Mouse (Mus musculus): ENCODE results near the gene Sobp. TPM values are rescaled to one million over a fixed set of nuclear protein-coding genes. Genes with fewer than 3 reads are reported as not detected.
A peak's percentile ranks its signal among the peaks of the same experiment; 100 is the strongest.

Gene Sobp
- polyA plus RNA-seq, 1 experiment from 2014 or later, result 2.3 TPM

GRCm38 (mm10) chr10:43036646-43037454 lies 137.5 kb downstream of the Sobp start:
- WGBS, result 78% methylated on average over 21 of the region's 21 CpGs
- DNase-seq (ENCODE audit: low spot score), result no peak
- Histone ChIP-seq H3K27ac (peak overlapping the region; percentile 42; the same call in 1 of the 2 replicates), H3K4me1 (peaks cover 40% of the 10 kb centered on the region), H3K9me3 (replicated peaks) (no peaks in the 10 kb centered on the region), H3K36me3 (no peaks in the 10 kb centered on the region; the same call in 1 of the 2 replicates), H3K27me3 (ENCODE audit: low read depth, poor library complexity, severe bottlenecking) (no peaks in the 10 kb centered on the region), H3K4me3 (no peak overlapping the region)

GRCm38 (mm10) chr10:43035579-43035978 lies 138.8 kb downstream of the Sobp start:
- Histone ChIP-seq H3K9me3 (replicated peaks) (no peaks in the 10 kb centered on the region), H3K36me3 (no peaks in the 10 kb centered on the region; the same call in 1 of the 2 replicates), H3K4me1 (peaks cover 40% of the 10 kb centered on the region), H3K4me3 (no peak overlapping the region), H3K27me3 (ENCODE audit: low read depth, poor library complexity, severe bottlenecking) (no peaks in the 10 kb centered on the region), H3K27ac (no peak overlapping the region)
- WGBS, result 70% methylated on average over 8 of the region's 8 CpGs
- no peak for DNase-seq (ENCODE audit: low spot score)

GRCm38 (mm10) chr10:43034811-43035210 lies 139.5 kb downstream of the Sobp start:
- Histone ChIP-seq H3K36me3 (no peaks in the 10 kb centered on the region; the same call in 1 of the 2 replicates), H3K9me3 (replicated peaks) (no peaks in the 10 kb centered on the region), H3K27ac (peak overlapping the region; percentile 25; the same call in 1 of the 2 replicates), H3K27me3 (ENCODE audit: low read depth, poor library complexity, severe bottlenecking) (no peaks in the 10 kb centered on the region), H3K4me3 (no peak overlapping the region), H3K4me1 (peaks cover 45% of the 10 kb centered on the region)
- WGBS, result 70% methylated on average over 4 of the region's 4 CpGs
- DNase-seq (ENCODE audit: low spot score), result no peak

DNA sequence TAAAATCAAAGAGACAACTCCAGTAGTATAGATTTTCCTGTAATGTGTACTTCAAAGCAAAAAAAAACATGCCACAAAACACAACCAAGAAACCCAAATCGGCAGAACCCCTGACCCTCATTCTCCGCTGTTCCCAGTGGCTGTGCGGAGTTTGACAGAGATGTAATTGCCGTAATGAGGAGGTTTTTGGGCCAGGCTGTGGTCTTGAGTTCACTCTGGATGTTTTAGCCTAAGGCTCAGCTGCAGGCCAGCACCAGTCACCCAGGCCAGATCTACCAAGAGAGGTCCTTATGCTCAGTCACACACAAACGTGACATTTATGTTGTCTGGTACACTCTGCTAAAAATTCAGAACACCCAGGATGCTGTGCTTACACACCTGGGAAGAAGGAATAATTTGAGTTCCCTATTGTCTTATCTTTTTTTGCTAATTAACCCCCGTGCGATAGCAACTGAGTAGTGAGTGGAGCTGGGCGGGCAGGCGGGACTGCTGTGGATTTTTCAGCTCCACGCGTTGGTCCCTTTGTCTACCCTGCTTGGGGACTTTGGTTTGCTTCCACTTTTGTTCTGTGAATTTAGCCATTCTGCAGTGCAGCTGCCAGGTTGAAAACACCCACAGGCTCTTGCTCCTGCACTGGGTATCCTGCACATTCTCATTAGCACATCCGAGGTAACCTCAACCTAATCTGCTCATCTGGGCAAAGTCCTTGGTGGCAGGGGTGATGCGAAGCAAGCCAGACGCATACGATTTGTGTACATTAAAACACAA lies 140.7 kb downstream of the Sobp start:
- H3K4me1 ChIP-seq, result peaks cover 49% of the 10 kb centered on the region
- no peak overlapping the region for H3K4me3 ChIP-seq
- no peaks in the 10 kb centered on the region; the same call in 1 of the 2 replicates for H3K27me3 ChIP-seq (ENCODE audit: low read depth, poor library complexity, severe bottlenecking)
- H3K27ac ChIP-seq, result no peak overlapping the region
- no peaks in the 10 kb centered on the region for H3K9me3 ChIP-seq (replicated peaks)
- WGBS, result 82% methylated on average over 15 of the region's 15 CpGs
- no peaks in the 10 kb centered on the region for H3K36me3 ChIP-seq
- DNase-seq (ENCODE audit: low spot score), result no peak

DNA sequence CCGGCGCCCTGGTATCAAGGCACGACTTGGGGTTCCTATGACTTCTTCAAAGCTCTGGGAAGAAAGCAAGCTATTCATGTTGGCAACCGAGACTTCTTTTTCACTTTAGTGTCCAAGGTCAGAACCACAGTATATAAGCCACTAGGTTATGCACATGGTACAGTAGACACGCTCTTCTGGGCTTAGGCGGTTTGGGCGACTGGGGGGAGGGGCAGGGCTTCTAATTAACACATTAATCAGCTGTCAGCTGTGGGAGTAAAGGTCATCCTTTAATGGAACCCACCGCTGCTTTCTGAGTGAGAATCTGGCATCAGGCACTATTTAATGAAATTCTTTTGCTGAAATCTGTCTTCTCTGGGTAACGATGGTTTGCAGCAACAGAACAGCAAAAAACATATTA lies 147.3 kb downstream of the Sobp start:
- 44% methylated on average over 9 of the region's 9 CpGs for WGBS
- Histone ChIP-seq H3K27me3 (ENCODE audit: low read depth, poor library complexity, severe bottlenecking) (peaks cover 30% of the 10 kb centered on the region), H3K9me3 (replicated peaks) (no peaks in the 10 kb centered on the region), H3K4me3 (no peak overlapping the region), H3K4me1 (peaks cover 39% of the 10 kb centered on the region), H3K27ac (no peak overlapping the region), H3K36me3 (no peaks in the 10 kb centered on the region)
- no peak for DNase-seq (ENCODE audit: low spot score)

DNA sequence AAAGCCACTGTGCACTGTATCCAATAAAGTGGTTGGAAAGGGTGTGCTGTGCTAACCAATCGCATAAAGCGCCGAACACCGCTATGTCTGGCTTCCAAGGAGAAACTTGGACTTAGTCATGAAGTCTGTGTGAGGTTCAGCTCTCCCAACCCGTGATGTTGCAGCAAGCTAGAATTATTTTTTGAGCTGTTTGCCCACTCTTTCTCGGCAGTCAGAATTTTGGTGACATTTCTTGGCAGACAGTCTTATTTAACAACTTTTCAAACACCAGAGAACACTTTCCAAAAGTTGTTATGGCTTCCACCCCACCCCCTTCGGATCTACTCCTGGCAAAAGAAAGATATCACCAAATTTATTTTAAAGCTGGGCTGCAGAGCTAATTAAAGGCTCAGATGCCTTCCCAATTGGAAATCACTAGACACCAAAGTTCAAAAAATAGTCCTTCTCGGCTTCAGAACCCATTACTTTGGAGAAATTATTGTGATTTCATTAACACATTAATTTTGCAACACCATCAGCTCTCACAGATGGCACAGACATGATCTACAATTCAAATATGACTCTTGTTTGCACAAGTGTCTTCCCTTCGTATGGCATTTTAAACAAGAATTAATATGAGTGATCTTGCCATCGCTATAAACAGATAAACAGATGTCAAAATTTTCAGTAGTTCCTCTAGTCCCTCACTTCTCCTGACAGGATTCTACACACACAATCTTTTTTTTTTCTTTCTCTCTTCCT lies 150.7 kb downstream of the Sobp start:
- Histone ChIP-seq H3K4me3 (no peak overlapping the region), H3K4me1 (peaks cover 43% of the 10 kb centered on the region), H3K36me3 (peaks cover 3% of the 10 kb centered on the region; the same call in 1 of the 2 replicates), H3K9me3 (replicated peaks) (no peaks in the 10 kb centered on the region), H3K27ac (no peak overlapping the region), H3K27me3 (ENCODE audit: low read depth, poor library complexity, severe bottlenecking) (peaks cover 64% of the 10 kb centered on the region)
- 81% methylated on average over 10 of the region's 10 CpGs for WGBS
- no peak for DNase-seq (ENCODE audit: low spot score)

- peaks cover 78% of the 10 kb centered on the region for H3K27me3 ChIP-seq (ENCODE audit: low read depth, poor library complexity, severe bottlenecking)
- no peaks in the 10 kb centered on the region for H3K9me3 ChIP-seq (replicated peaks)
- H3K4me1 ChIP-seq, result peaks cover 29% of the 10 kb centered on the region
- peaks cover 3% of the 10 kb centered on the region; the same call in 1 of the 2 replicates for H3K36me3 ChIP-seq
- no peak for DNase-seq (ENCODE audit: low spot score)
- peak overlapping the region; percentile 69 for H3K4me3 ChIP-seq
- H3K27ac ChIP-seq, result peak overlapping the region; percentile 77; the same call in 1 of the 2 replicates
- 3% methylated on average over 29 of the region's 29 CpGs for WGBS
These were observed 152.1 kb downstream of the Sobp start for GRCm38 (mm10) chr10:43022190-43022761.

DNA sequence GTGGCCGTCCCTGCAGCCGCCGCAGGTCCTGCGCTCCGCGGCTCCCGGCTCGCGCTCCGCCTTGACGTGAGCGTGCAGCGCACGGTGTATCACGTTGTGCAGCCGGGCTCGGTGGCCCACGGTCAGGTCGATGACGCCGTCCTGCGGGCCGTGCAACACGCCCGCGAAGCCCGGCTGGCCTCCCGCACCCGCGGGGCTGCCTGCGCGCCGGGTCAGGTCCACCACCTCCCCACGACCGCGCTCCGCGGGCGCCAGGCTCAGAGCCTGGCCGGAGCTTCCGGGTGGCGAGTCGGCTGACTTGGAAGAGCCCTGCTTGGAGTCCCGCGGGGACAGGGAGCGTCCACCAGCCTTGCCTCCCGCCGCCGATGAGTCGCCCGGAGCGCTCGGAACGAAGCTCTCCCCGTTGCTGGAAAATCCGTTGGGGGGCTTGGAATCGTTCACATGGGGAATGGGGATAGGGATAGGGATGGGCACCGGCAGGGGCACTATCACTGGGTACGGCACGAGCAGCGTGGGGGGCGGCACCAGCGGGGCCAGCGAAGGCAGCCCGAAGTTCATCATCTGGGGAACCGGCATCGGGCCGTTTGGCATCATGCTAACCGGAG lies 152.7 kb downstream of the Sobp start:
- peak; percentile 71 for DNase-seq (ENCODE audit: low spot score)

DNA sequence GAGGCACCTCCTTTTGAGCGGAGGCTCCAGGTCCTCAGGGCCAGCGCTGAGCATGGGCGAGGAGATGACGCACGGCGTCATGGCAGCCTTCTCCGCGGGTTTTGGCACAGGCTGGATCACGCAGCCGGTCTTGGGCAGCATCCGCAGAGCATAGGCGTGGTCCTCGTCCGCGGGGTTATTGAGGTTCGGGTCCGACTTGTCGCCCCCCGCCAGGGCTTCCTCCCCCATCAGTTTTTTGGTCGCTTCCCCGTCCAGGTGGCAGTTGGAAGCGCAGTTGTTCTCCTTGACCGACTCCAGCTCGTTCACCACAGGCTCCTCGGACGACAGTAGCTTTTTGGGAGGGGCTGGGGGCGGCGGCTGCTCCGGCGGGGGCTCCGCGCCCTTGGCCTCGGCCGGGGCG lies 153.3 kb downstream of the Sobp start:
- DNase-seq (ENCODE audit: low spot score), result peak; percentile 55
- H3K4me1 ChIP-seq, result peaks cover 19% of the 10 kb centered on the region
- H3K27ac ChIP-seq, result peak overlapping the region; percentile 77
- peak overlapping the region; percentile 69 for H3K4me3 ChIP-seq
- 2% methylated on average over 35 of the region's 35 CpGs for WGBS
- H3K27me3 ChIP-seq (ENCODE audit: low read depth, poor library complexity, severe bottlenecking), result peaks cover 88% of the 10 kb centered on the region
- H3K9me3 ChIP-seq (replicated peaks), result no peaks in the 10 kb centered on the region
- H3K36me3 ChIP-seq, result peaks cover 3% of the 10 kb centered on the region; the same call in 1 of the 2 replicates

More for the DNA sequence above, 152.7 kb downstream of the Sobp start:
- peaks cover 22% of the 10 kb centered on the region for H3K4me1 ChIP-seq
- peak overlapping the region; percentile 77 for H3K27ac ChIP-seq
- peak overlapping the region; percentile 69 for H3K4me3 ChIP-seq
- WGBS, result 2% methylated on average over 69 of the region's 69 CpGs
- peaks cover 84% of the 10 kb centered on the region for H3K27me3 ChIP-seq (ENCODE audit: low read depth, poor library complexity, severe bottlenecking)
- no peaks in the 10 kb centered on the region for H3K9me3 ChIP-seq (replicated peaks)
- peaks cover 3% of the 10 kb centered on the region; the same call in 1 of the 2 replicates for H3K36me3 ChIP-seq

DNA sequence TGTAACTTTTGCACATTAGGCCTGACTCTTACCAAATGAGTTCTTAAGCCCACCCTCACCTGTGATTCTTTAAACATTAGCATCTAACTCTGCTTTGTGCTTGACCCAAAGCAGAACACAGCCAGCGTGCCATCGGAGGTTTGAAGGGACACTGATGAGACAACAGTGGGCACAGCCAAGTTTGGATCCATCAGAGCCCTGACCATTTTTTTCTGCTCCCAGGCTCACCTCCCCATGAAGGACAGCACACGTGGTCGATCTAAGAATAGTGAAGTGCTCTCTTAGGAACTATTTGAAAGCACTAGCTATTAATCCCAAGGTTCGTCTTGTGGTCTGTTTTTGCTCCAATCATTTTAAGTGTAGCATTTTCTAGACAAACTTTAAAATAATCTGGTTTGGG lies 159.5 kb downstream of the Sobp start:
- Histone ChIP-seq H3K27ac (no peak overlapping the region), H3K36me3 (no peaks in the 10 kb centered on the region)

GRCm38 (mm10) chr10:43014358-43014757 lies 160.0 kb downstream of the Sobp start:
- Histone ChIP-seq H3K27ac (no peak overlapping the region), H3K36me3 (no peaks in the 10 kb centered on the region), H3K27me3 (ENCODE audit: low read depth, poor library complexity, severe bottlenecking) (peaks cover 32% of the 10 kb centered on the region), H3K4me3 (no peak overlapping the region), H3K9me3 (replicated peaks) (no peaks in the 10 kb centered on the region), H3K4me1 (peaks cover 33% of the 10 kb centered on the region)
- WGBS, result 84% methylated on average over 4 of the region's 4 CpGs
- DNase-seq (ENCODE audit: low spot score), result no peak

More for the DNA sequence above, 159.5 kb downstream of the Sobp start:
- H3K4me3 ChIP-seq, result no peak overlapping the region
- no peak for DNase-seq (ENCODE audit: low spot score)
- peaks cover 36% of the 10 kb centered on the region for H3K27me3 ChIP-seq (ENCODE audit: low read depth, poor library complexity, severe bottlenecking)
- no peaks in the 10 kb centered on the region for H3K9me3 ChIP-seq (replicated peaks)
- peaks cover 33% of the 10 kb centered on the region for H3K4me1 ChIP-seq
- 94% methylated on average over 5 of the region's 5 CpGs for WGBS

- WGBS, result 80% methylated on average over 11 of the region's 11 CpGs
- H3K27ac ChIP-seq, result no peak overlapping the region
- no peaks in the 10 kb centered on the region for H3K9me3 ChIP-seq (replicated peaks)
- H3K36me3 ChIP-seq, result peaks cover 7% of the 10 kb centered on the region; the same call in 1 of the 2 replicates
- peaks cover 29% of the 10 kb centered on the region for H3K4me1 ChIP-seq
- no peak for DNase-seq (ENCODE audit: low spot score)
- H3K27me3 ChIP-seq (ENCODE audit: low read depth, poor library complexity, severe bottlenecking), result no peaks in the 10 kb centered on the region
- H3K4me3 ChIP-seq, result no peak overlapping the region
These were observed 166.2 kb downstream of the Sobp start for GRCm38 (mm10) chr10:43008116-43008515.

Measured in limb, embryonic 10.5 days (tissue).